Mouse (Mus musculus) v-Abl transformed pro-B cells (cell line): Measurements from ENCODE around the gene Scnn1g.

Experiments
- in situ Hi-C, 2 experiments: fragments of 400-800 bp; cut with MboI; formaldehyde crosslinking; loops; one replicate each; pipeline ENCODE4 v1.15.1; 2025; ENCODE audit not compliant: unreplicated experiment in 2 of 2

Gene Scnn1g

GRCm38 (mm10) chr7:121767900-121768299 is 33.6 kb downstream of the Scnn1g start:
- in situ Hi-C loops = no loop called here

- in situ Hi-C loops = no loop called here
Measured at GRCm38 (mm10) chr7:121768983-121769382, 34.7 kb downstream of the Scnn1g start.

- in situ Hi-C loops = no loop called here
Measured at GRCm38 (mm10) chr7:121778553-121778952, 44.3 kb downstream of the Scnn1g start.

- in situ Hi-C loops = no loop called here
Measured at GRCm38 (mm10) chr7:121778980-121779379, 44.7 kb downstream of the Scnn1g start.

- in situ Hi-C loops = no loop called here
Measured at GRCm38 (mm10) chr7:121779409-121779808, 45.1 kb downstream of the Scnn1g start.

GRCm38 (mm10) chr7:121782188-121782909 is 48.1 kb downstream of the Scnn1g start:
- in situ Hi-C loops = no loop called here

GRCm38 (mm10) chr7:121785651-121786228 is 51.5 kb downstream of the Scnn1g start:
- in situ Hi-C loops = no loop called here

- in situ Hi-C loops = no loop called here
Measured at GRCm38 (mm10) chr7:121797781-121798180, 63.5 kb downstream of the Scnn1g start.

- in situ Hi-C loops = no loop called here
Measured at GRCm38 (mm10) chr7:121802471-121802870, 68.2 kb downstream of the Scnn1g start.

- in situ Hi-C loops = no loop called here
Measured at GRCm38 (mm10) chr7:121803011-121803410, 68.7 kb downstream of the Scnn1g start.

GRCm38 (mm10) chr7:121805811-121806496 is 71.7 kb downstream of the Scnn1g start:
- in situ Hi-C loops = no loop called here

GRCm38 (mm10) chr7:121807726-121808580 is 73.7 kb downstream of the Scnn1g start:
- in situ Hi-C loops = no loop called here
